Mouse (Mus musculus) stomach, embryonic 14.5 days (tissue): ENCODE measurements around the gene Nxn. TPM values are rescaled to one million over a fixed set of nuclear protein-coding genes. Genes with fewer than 3 reads are reported as not detected.

Source experiments
- ATAC-seq: fragments of 200-750 bp; cut with Nextera tagmentation; 2 replicates; pipeline ENCODE4 v1.8.0; 2017; ENCODE audit warnings: low read depth, moderate TSS enrichment; ENCODE audit not compliant: insufficient number of reproducible peaks, insufficient read depth, low FRiP score
- H3K27ac ChIP-seq: fragments of 300-500 bp; sonication (generic); 2 replicates; pipeline ENCODE4 v1.5.1; 2014; ENCODE audit warnings: mild to moderate bottlenecking, low read length, moderate library complexity, mixed read lengths
- H3K27me3 ChIP-seq: fragments of 300-500 bp; sonication (generic); 2 replicates; pipeline ENCODE4 v1.6.1; 2014; ENCODE audit warnings: low read length, control low read depth, mixed read lengths; ENCODE audit not compliant: control insufficient read depth, insufficient read depth
- H3K36me3 ChIP-seq: fragments of 300-500 bp; sonication (generic); 2 replicates; pipeline ENCODE4 v1.6.1; 2014; ENCODE audit warnings: mild to moderate bottlenecking, control low read depth, low read length, moderate library complexity, mixed read lengths; ENCODE audit not compliant: control insufficient read depth, insufficient read depth
- H3K4me1 ChIP-seq: fragments of 300-500 bp; sonication (generic); 2 replicates; pipeline ENCODE4 v1.6.1; 2014; ENCODE audit warnings: low read length, control low read depth, mixed read lengths; ENCODE audit not compliant: control insufficient read depth, insufficient read depth
- H3K4me2 ChIP-seq: fragments of 300-500 bp; sonication (generic); replicated peaks from 2 replicates; pipeline ENCODE4 v1.6.1; 2014; ENCODE audit warnings: low read depth, low read length, control low read depth
- H3K4me3 ChIP-seq: fragments of 300-500 bp; sonication (generic); 2 replicates; pipeline ENCODE4 v1.5.1; 2014; ENCODE audit warnings: low read depth, low read length, control low read depth
- H3K9ac ChIP-seq: fragments of 300-500 bp; sonication (generic); replicated peaks from 2 replicates; pipeline ENCODE4 v1.6.1; 2014; ENCODE audit warnings: low read depth, mild to moderate bottlenecking, control low read depth, low read length, moderate library complexity, mixed read lengths
- H3K9me3 ChIP-seq: fragments of 300-500 bp; sonication (generic); 2 replicates; pipeline ENCODE4 v1.6.1; 2016; ENCODE audit warnings: low read depth, low read length, control low read depth; ENCODE audit not compliant: control insufficient read depth
- WGBS: fragments of 180-500 bp; shearing (Covaris S2); extraction: QIAGEN DNeasy Blood & Tissue Kit; methylation state at CpG from one replicate; pipeline ENCODE4 v1.1.7; 2014; 5-methylcytosine and 5-hydroxymethylcytosine counted together
- polyA plus RNA-seq: library from polyadenylated mRNA; unstranded; fragments of >200 nt; fragmentation: Nextera tagmentation; extraction: Ambion mirVana; gene quantifications from 2 replicates; pipeline ENCODE4 v1.2.1, GENCODE M21; 2014

The Nxn gene
- 50.4 and 50.5 TPM in 2 replicates for polyA plus RNA-seq

GRCm38 (mm10) chr11:76398798-76399586, at the start of gene Nxn:
TSS of gene Nxn (minus strand) at chr11:76399140.
- WGBS = under 1% methylated on average over 60 of the region's 70 CpGs

GRCm38 (mm10) chr11:76446251-76446650, 47.3 kb upstream of the Nxn start:
- peak; percentile 43; the same call in 1 of the 2 replicates for ATAC-seq
- no peak overlapping the region for H3K4me2 ChIP-seq
- peaks cover 18% of the 10 kb centered on the region for H3K4me1 ChIP-seq
- no peak overlapping the region for H3K27ac ChIP-seq
- WGBS = 4% methylated on average over 10 of the region's 10 CpGs
- H3K27me3 ChIP-seq = no peaks in the 10 kb centered on the region
- no peak overlapping the region for H3K9ac ChIP-seq
- H3K4me3 ChIP-seq = no peak overlapping the region
- peaks cover 11% of the 10 kb centered on the region for H3K36me3 ChIP-seq
- no peaks in the 10 kb centered on the region for H3K9me3 ChIP-seq

More at GRCm38 (mm10) chr11:76398798-76399586, at the start of gene Nxn:
- H3K27me3 ChIP-seq = no peaks in the 10 kb centered on the region
- ATAC-seq = peak; percentile 94
- peak within 1 kb of the TSS; percentile 86 for H3K9ac ChIP-seq
- H3K9me3 ChIP-seq = no peaks in the 10 kb centered on the region
- H3K27ac ChIP-seq = peak within 1 kb of the TSS; percentile 91
- peak within 1 kb of the TSS; percentile 93 for H3K4me3 ChIP-seq
- H3K4me1 ChIP-seq = 0 out of 2 replicates have a peak, but pooled peaks cover 4% of the 10 kb centered on the region
- H3K36me3 ChIP-seq = no peaks in the 10 kb centered on the region
- peak within 1 kb of the TSS; percentile 83 for H3K4me2 ChIP-seq

- H3K4me3 ChIP-seq = no peak overlapping the region
- no peak overlapping the region for H3K9ac ChIP-seq
- H3K4me2 ChIP-seq = no peak overlapping the region
- no peaks in the 10 kb centered on the region for H3K27me3 ChIP-seq
- H3K27ac ChIP-seq = no peak overlapping the region
- H3K36me3 ChIP-seq = peaks cover 11% of the 10 kb centered on the region; the same call in 1 of the 2 replicates
- ATAC-seq = no peak
- H3K4me1 ChIP-seq = peaks cover 22% of the 10 kb centered on the region
- 46% methylated on average over 8 of the region's 8 CpGs for WGBS
- H3K9me3 ChIP-seq = no peaks in the 10 kb centered on the region
These were observed 46.5 kb upstream of the Nxn start for GRCm38 (mm10) chr11:76445459-76445858.

GRCm38 (mm10) chr11:76439666-76440065, 40.7 kb upstream of the Nxn start:
- ATAC-seq = no peak
- H3K4me1 ChIP-seq = peaks cover 36% of the 10 kb centered on the region
- no peak overlapping the region for H3K9ac ChIP-seq
- H3K9me3 ChIP-seq = no peaks in the 10 kb centered on the region
- peaks cover 14% of the 10 kb centered on the region; the same call in 1 of the 2 replicates for H3K36me3 ChIP-seq
- no peaks in the 10 kb centered on the region for H3K27me3 ChIP-seq
- 18% methylated on average over 3 of the region's 3 CpGs for WGBS
- no peak overlapping the region for H3K4me3 ChIP-seq
- no peak overlapping the region for H3K4me2 ChIP-seq
- H3K27ac ChIP-seq = peak overlapping the region; percentile 55; the same call in 1 of the 2 replicates

GRCm38 (mm10) chr11:76436864-76437437, 38.0 kb upstream of the Nxn start:
- Histone ChIP-seq H3K36me3 (peaks cover 10% of the 10 kb centered on the region), H3K27me3 (no peaks in the 10 kb centered on the region), H3K27ac (peak overlapping the region; percentile 87), H3K9me3 (no peaks in the 10 kb centered on the region), H3K4me1 (peaks cover 39% of the 10 kb centered on the region), H3K4me3 (peak overlapping the region; percentile 37), H3K9ac (peak overlapping the region; percentile 57; the same call in 1 of the 2 replicates), H3K4me2 (peak overlapping the region; percentile 61)
- ATAC-seq = peak; percentile 84
- WGBS = 9% methylated on average over 28 of the region's 28 CpGs

GRCm38 (mm10) chr11:76436009-76436408, 37.1 kb upstream of the Nxn start:
- peaks cover 39% of the 10 kb centered on the region for H3K4me1 ChIP-seq
- peak overlapping the region; percentile 61 for H3K4me2 ChIP-seq
- no peak for ATAC-seq
- H3K4me3 ChIP-seq = peak overlapping the region; percentile 37; the same call in 1 of the 2 replicates
- no peak overlapping the region for H3K27ac ChIP-seq
- peaks cover 11% of the 10 kb centered on the region for H3K36me3 ChIP-seq
- peak overlapping the region; percentile 18; the same call in 1 of the 2 replicates for H3K9ac ChIP-seq
- H3K27me3 ChIP-seq = no peaks in the 10 kb centered on the region
- 69% methylated on average over 5 of the region's 5 CpGs for whole genome bisulfite sequencing
- no peaks in the 10 kb centered on the region for H3K9me3 ChIP-seq

- H3K9me3 ChIP-seq = no peaks in the 10 kb centered on the region
- no peak overlapping the region for H3K9ac ChIP-seq
- no peaks in the 10 kb centered on the region for H3K27me3 ChIP-seq
- ATAC-seq = no peak
- H3K4me2 ChIP-seq = no peak overlapping the region
- H3K27ac ChIP-seq = 0 out of 2 replicates have a peak overlapping the region, but pooled peaks have one; percentile 52
- 75% methylated on average over 6 of the region's 6 CpGs for WGBS
- peaks cover 8% of the 10 kb centered on the region for H3K36me3 ChIP-seq
- H3K4me1 ChIP-seq = peaks cover 27% of the 10 kb centered on the region
- no peak overlapping the region for H3K4me3 ChIP-seq
These were observed 31.2 kb upstream of the Nxn start for GRCm38 (mm10) chr11:76429966-76430631.

GRCm38 (mm10) chr11:76429556-76429955, 30.6 kb upstream of the Nxn start:
- Histone ChIP-seq H3K36me3 (peaks cover 14% of the 10 kb centered on the region), H3K27ac (0 out of 2 replicates have a peak overlapping the region, but pooled peaks have one; percentile 52), H3K9ac (no peak overlapping the region), H3K4me1 (peaks cover 24% of the 10 kb centered on the region), H3K27me3 (no peaks in the 10 kb centered on the region), H3K4me2 (no peak overlapping the region), H3K4me3 (no peak overlapping the region), H3K9me3 (no peaks in the 10 kb centered on the region)
- WGBS = 56% methylated on average over 7 of the region's 7 CpGs
- ATAC-seq = no peak
